Mouse (Mus musculus) embryonic facial prominence, embryonic 14.5 days (tissue): ENCODE measurements around the gene Papss1. TPM values are rescaled to one million over a fixed set of nuclear protein-coding genes. Genes with fewer than 3 reads are reported as not detected.

ENCODE experiments used
- ATAC-seq: fragments of 200-750 bp; cut with Nextera tagmentation; 2 replicates; pipeline ENCODE4 v1.8.0; 2017; ENCODE audit warnings: low read depth, moderate number of reproducible peaks, moderate TSS enrichment
- DNase-seq: peaks from one replicate; pipeline ENCODE4 v3.0.0-alpha.2; 2015; ENCODE audit warnings: low spot score
- H3K27ac ChIP-seq: fragments of 300-500 bp; sonication (generic); replicated peaks from 2 replicates; pipeline ENCODE4 v1.5.1; 2014; ENCODE audit warnings: low read depth, mild to moderate bottlenecking, low read length, moderate library complexity
- H3K27me3 ChIP-seq: fragments of 300-500 bp; sonication (generic); replicated peaks from 2 replicates; pipeline ENCODE4 v1.6.1; 2014; ENCODE audit warnings: low read length; ENCODE audit not compliant: control insufficient read depth, insufficient read depth
- H3K36me3 ChIP-seq: fragments of 300-500 bp; sonication (generic); 2 replicates; pipeline ENCODE4 v1.6.1; 2014; ENCODE audit warnings: low read length, mixed read lengths; ENCODE audit not compliant: control insufficient read depth, insufficient read depth
- H3K4me1 ChIP-seq: fragments of 300-500 bp; sonication (generic); 2 replicates; pipeline ENCODE4 v1.6.1; 2014; ENCODE audit warnings: antibody characterized with exemption, low read length; ENCODE audit not compliant: control insufficient read depth, insufficient read depth
- H3K4me2 ChIP-seq: fragments of 300-500 bp; sonication (generic); 2 replicates; pipeline ENCODE4 v1.6.1; 2014; ENCODE audit warnings: low read depth, mild to moderate bottlenecking, low read length, moderate library complexity, mixed read lengths
- H3K4me3 ChIP-seq: fragments of 300-500 bp; sonication (generic); 2 replicates; pipeline ENCODE4 v1.5.1; 2014; ENCODE audit warnings: low read depth, mild to moderate bottlenecking, low read length
- H3K9ac ChIP-seq: fragments of 300-500 bp; sonication (generic); 2 replicates; pipeline ENCODE4 v1.6.1; 2014; ENCODE audit warnings: low read depth, mild to moderate bottlenecking, low read length, moderate library complexity, mixed read lengths
- H3K9me3 ChIP-seq: fragments of 300-500 bp; sonication (generic); 2 replicates; pipeline ENCODE4 v1.6.1; 2016; ENCODE audit warnings: low read length; ENCODE audit not compliant: control insufficient read depth
- WGBS: fragments of 180-500 bp; shearing (Covaris S2); extraction: QIAGEN DNeasy Blood & Tissue Kit; methylation state at CpG from one replicate; pipeline ENCODE4 v1.1.7; 2014; 5-methylcytosine and 5-hydroxymethylcytosine counted together
- polyA plus RNA-seq: library from polyadenylated mRNA; unstranded; fragments of >200 nt; fragmentation: Nextera tagmentation; extraction: Ambion mirVana; gene quantifications from 2 replicates; pipeline ENCODE4 v1.2.1, GENCODE M21; 2014

The Papss1 gene
- polyA plus RNA-seq, 1 experiment from 2014 or later, result 111 TPM

GRCm38 (mm10) chr3:131645203-131645602, 80.6 kb downstream of the Papss1 start:
- Histone ChIP-seq H3K27me3 (no peaks in the 10 kb centered on the region), H3K9ac (no peak overlapping the region), H3K9me3 (peaks cover 4% of the 10 kb centered on the region; the same call in 1 of the 2 replicates), H3K4me1 (no peaks in the 10 kb centered on the region; the same call in 1 of the 2 replicates), H3K4me2 (no peak overlapping the region), H3K27ac (no peak overlapping the region), H3K36me3 (peaks cover 17% of the 10 kb centered on the region), H3K4me3 (no peak overlapping the region)
- 86% methylated on average over 5 of the region's 5 CpGs for WGBS
- no peak for DNase-seq
- no peak for ATAC-seq

GRCm38 (mm10) chr3:131654366-131654765, 89.8 kb downstream of the Papss1 start:
- no peak overlapping the region for H3K4me2 ChIP-seq
- WGBS, result 83% methylated on average over 3 of the region's 3 CpGs
- no peak overlapping the region for H3K9ac ChIP-seq
- no peak overlapping the region for H3K27ac ChIP-seq
- no peaks in the 10 kb centered on the region for H3K36me3 ChIP-seq
- H3K9me3 ChIP-seq, result no peaks in the 10 kb centered on the region
- H3K4me1 ChIP-seq, result peaks cover 4% of the 10 kb centered on the region; the same call in 1 of the 2 replicates
- no peak overlapping the region for H3K4me3 ChIP-seq
- DNase-seq (no peak), ATAC-seq (no peak)
- H3K27me3 ChIP-seq, result no peaks in the 10 kb centered on the region

DNA sequence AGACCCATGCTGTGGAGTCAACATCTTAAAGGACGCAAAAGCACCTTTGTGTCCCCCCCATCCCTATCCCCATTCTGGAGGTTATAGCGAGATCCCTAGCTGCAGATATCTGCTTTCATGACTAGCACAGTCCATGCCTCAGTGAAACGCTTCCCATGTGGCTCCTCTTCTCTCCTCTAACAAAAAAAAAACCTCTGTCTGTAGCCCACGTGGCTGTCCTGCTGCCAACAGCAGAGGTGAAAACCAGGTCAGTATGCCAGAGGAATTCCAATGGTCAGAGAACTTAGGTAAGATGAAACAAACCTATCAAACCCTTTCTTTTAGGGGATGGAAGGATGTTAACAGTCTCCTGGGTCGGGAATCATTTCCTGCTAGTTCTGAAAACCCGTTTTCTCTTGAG, 91.5 kb downstream of the Papss1 start:
- H3K4me3 ChIP-seq, result no peak overlapping the region
- H3K9ac ChIP-seq, result no peak overlapping the region
- DNase-seq, result peak; percentile 32
- H3K9me3 ChIP-seq, result no peaks in the 10 kb centered on the region
- H3K36me3 ChIP-seq, result no peaks in the 10 kb centered on the region
- ATAC-seq, result no peak
- WGBS, result 49% methylated on average over 6 of the region's 6 CpGs
- H3K27me3 ChIP-seq, result no peaks in the 10 kb centered on the region
- H3K4me2 ChIP-seq, result no peak overlapping the region
- no peak overlapping the region for H3K27ac ChIP-seq
- peaks cover 4% of the 10 kb centered on the region; the same call in 1 of the 2 replicates for H3K4me1 ChIP-seq

DNA sequence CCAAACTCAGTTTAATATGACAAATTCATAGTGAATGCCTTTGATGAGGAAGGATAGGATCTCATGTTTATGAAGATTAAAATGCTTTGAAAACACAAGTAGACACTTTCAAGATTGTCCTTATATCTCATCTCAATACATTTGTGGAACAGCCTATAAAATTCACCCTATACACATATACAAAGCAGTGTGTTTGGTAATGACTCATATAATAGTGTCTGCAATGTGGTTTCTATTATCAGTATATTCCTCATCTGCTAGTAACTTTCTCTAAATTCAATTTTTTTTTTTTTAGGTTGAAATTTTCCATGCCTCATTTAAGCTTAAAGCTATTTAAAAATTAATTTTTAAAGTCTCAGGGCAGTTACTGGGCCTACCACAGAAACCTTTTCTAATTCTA, 95.6 kb downstream of the Papss1 start:
- Histone ChIP-seq H3K4me2 (no peak overlapping the region), H3K27ac (no peak overlapping the region), H3K9me3 (no peaks in the 10 kb centered on the region), H3K4me3 (no peak overlapping the region), H3K27me3 (no peaks in the 10 kb centered on the region), H3K36me3 (no peaks in the 10 kb centered on the region), H3K4me1 (peaks cover 4% of the 10 kb centered on the region; the same call in 1 of the 2 replicates), H3K9ac (no peak overlapping the region)
- no peak for ATAC-seq
- no peak for DNase-seq

- Histone ChIP-seq H3K4me1 (peaks cover 4% of the 10 kb centered on the region; the same call in 1 of the 2 replicates), H3K4me2 (no peak overlapping the region), H3K36me3 (no peaks in the 10 kb centered on the region), H3K4me3 (no peak overlapping the region), H3K27me3 (no peaks in the 10 kb centered on the region), H3K27ac (no peak overlapping the region), H3K9me3 (no peaks in the 10 kb centered on the region), H3K9ac (no peak overlapping the region)
- DNase-seq, result no peak
- ATAC-seq, result no peak
- 69% methylated on average over 4 of the region's 4 CpGs for WGBS
These were observed 96.1 kb downstream of the Papss1 start for GRCm38 (mm10) chr3:131660629-131661028.

DNA sequence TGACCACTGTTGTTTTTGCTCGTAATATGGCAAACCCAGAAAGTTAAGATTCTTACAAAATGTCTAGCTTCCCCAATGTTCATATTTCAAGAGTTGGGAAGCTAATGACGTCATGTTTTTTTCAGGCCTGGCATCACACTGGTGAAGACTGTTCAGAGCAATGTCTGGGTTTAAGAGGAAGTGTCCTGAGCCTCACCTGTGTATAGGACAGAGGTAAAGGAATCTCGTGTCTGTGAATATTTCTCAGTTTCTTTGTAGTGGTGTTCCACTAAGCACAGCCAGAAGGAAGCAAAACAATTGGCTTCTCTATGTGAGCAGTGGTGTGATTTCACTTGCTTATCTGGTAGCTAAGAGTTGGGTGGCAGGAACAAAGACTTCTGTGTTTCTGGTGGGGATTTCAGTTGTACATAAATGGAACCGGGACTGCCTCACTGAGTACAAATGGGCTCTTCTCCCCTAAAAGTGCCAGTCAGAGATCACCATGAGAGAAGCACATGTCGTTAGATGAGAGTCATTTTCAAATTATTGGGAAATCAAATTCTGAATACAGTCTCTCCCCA, 98.1 kb downstream of the Papss1 start:
- no peaks in the 10 kb centered on the region for H3K4me1 ChIP-seq
- DNase-seq (no peak), ATAC-seq (peak; percentile 41; the same call in 1 of the 2 replicates)
- no peak overlapping the region for H3K27ac ChIP-seq
- no peaks in the 10 kb centered on the region for H3K27me3 ChIP-seq
- no peaks in the 10 kb centered on the region for H3K9me3 ChIP-seq
- H3K4me3 ChIP-seq, result no peak overlapping the region
- WGBS, result 58% methylated on average over 5 of the region's 5 CpGs
- H3K36me3 ChIP-seq, result no peaks in the 10 kb centered on the region
- no peak overlapping the region for H3K4me2 ChIP-seq
- no peak overlapping the region for H3K9ac ChIP-seq

- no peak overlapping the region for H3K9ac ChIP-seq
- no peaks in the 10 kb centered on the region for H3K27me3 ChIP-seq
- DNase-seq (no peak), ATAC-seq (no peak)
- no peaks in the 10 kb centered on the region for H3K9me3 ChIP-seq
- no peaks in the 10 kb centered on the region for H3K36me3 ChIP-seq
- 0 out of 2 replicates have a peak, but pooled peaks cover 6% of the 10 kb centered on the region for H3K4me1 ChIP-seq
- no peak overlapping the region for H3K4me3 ChIP-seq
- WGBS, result 74% methylated on average over 1 of the region's 1 CpGs
- no peak overlapping the region for H3K4me2 ChIP-seq
- no peak overlapping the region for H3K27ac ChIP-seq
These were observed 105.3 kb downstream of the Papss1 start for GRCm38 (mm10) chr3:131669910-131670309.

GRCm38 (mm10) chr3:131686106-131686505, 121.5 kb downstream of the Papss1 start:
- H3K27ac ChIP-seq, result no peak overlapping the region
- ATAC-seq, result peak; percentile 50; the same call in 1 of the 2 replicates
- H3K4me1 ChIP-seq, result 0 out of 2 replicates have a peak, but pooled peaks cover 3% of the 10 kb centered on the region
- H3K9ac ChIP-seq, result no peak overlapping the region
- DNase-seq, result no peak
- H3K9me3 ChIP-seq, result peaks cover 2% of the 10 kb centered on the region; the same call in 1 of the 2 replicates
- no peaks in the 10 kb centered on the region for H3K36me3 ChIP-seq
- no peak overlapping the region for H3K4me2 ChIP-seq
- no peak overlapping the region for H3K4me3 ChIP-seq
- 75% methylated on average over 12 of the region's 12 CpGs for WGBS
- no peaks in the 10 kb centered on the region for H3K27me3 ChIP-seq

GRCm38 (mm10) chr3:131689949-131690348, 125.4 kb downstream of the Papss1 start:
- no peak overlapping the region for H3K27ac ChIP-seq
- peak; percentile 60 for ATAC-seq
- H3K4me1 ChIP-seq, result 0 out of 2 replicates have a peak, but pooled peaks cover 3% of the 10 kb centered on the region
- H3K9me3 ChIP-seq, result no peaks in the 10 kb centered on the region
- no peaks in the 10 kb centered on the region for H3K36me3 ChIP-seq
- no peak overlapping the region for H3K4me2 ChIP-seq
- no peaks in the 10 kb centered on the region for H3K27me3 ChIP-seq
- H3K9ac ChIP-seq, result no peak overlapping the region
- DNase-seq, result peak; percentile 60
- no peak overlapping the region for H3K4me3 ChIP-seq
- 35% methylated on average over 11 of the region's 11 CpGs for WGBS
